Mouse (Mus musculus) forebrain, postnatal 0 days (tissue): ENCODE data around the gene D130043K22Rik. TPM values are rescaled to one million over a fixed set of nuclear protein-coding genes. Genes with fewer than 3 reads are reported as not detected.
A peak's percentile ranks its signal among the peaks of the same experiment; 100 is the strongest.

ENCODE experiments used
- ATAC-seq: fragments of 200-750 bp; cut with Nextera tagmentation; 2 replicates; pipeline ENCODE4 v1.8.0; 2017; ENCODE audit warnings: mild to moderate bottlenecking, moderate library complexity
- DNase-seq: peaks from one replicate; pipeline ENCODE4 v3.0.0-alpha.2; 2015
- H3K27ac ChIP-seq: fragments of 300-500 bp; sonication (generic); 2 replicates; pipeline ENCODE4 v1.5.1; 2014; ENCODE audit warnings: low read depth, mild to moderate bottlenecking, antibody characterized with exemption, low read length, moderate library complexity, mixed read lengths
- H3K27me3 ChIP-seq: fragments of 300-500 bp; sonication (generic); 2 replicates; pipeline ENCODE4 v1.6.1; 2014; ENCODE audit warnings: mild to moderate bottlenecking, low read length, mixed read lengths; ENCODE audit not compliant: insufficient read depth
- H3K36me3 ChIP-seq: fragments of 300-500 bp; sonication (generic); 2 replicates; pipeline ENCODE4 v1.6.1; 2014; ENCODE audit warnings: mild to moderate bottlenecking, moderate library complexity; ENCODE audit not compliant: insufficient read depth
- H3K4me1 ChIP-seq: fragments of 300-500 bp; sonication (generic); 2 replicates; pipeline ENCODE4 v1.6.1; 2014; ENCODE audit warnings: antibody characterized with exemption; ENCODE audit not compliant: insufficient read depth
- H3K4me2 ChIP-seq: fragments of 300-500 bp; sonication (generic); 2 replicates; pipeline ENCODE4 v1.6.1; 2014; ENCODE audit warnings: low read depth, mild to moderate bottlenecking, moderate library complexity
- H3K4me3 ChIP-seq: fragments of 300-500 bp; sonication (generic); 2 replicates; pipeline ENCODE4 v1.5.1; 2014; ENCODE audit warnings: low read depth, low read length, mixed read lengths
- H3K9ac ChIP-seq: fragments of 300-500 bp; sonication (generic); 2 replicates; pipeline ENCODE4 v1.6.1; 2014; ENCODE audit warnings: mild to moderate bottlenecking
- H3K9me3 ChIP-seq: fragments of 300-500 bp; sonication (generic); 2 replicates; pipeline ENCODE4 v1.6.1; 2016; ENCODE audit warnings: low read length
- CTCF ChIP-seq: sonication (generic); IDR thresholded peaks from 2 replicates; pipeline ENCODE4 v1.5.1; 2016; ENCODE audit warnings: antibody characterized with exemption, control low read depth, low read depth
- WGBS: fragments of 180-500 bp; shearing (Covaris S2); extraction: QIAGEN DNeasy Blood & Tissue Kit; methylation state at CpG from one replicate; pipeline ENCODE4 v1.1.7; 2014; 5-methylcytosine and 5-hydroxymethylcytosine counted together
- polyA plus RNA-seq: library from polyadenylated mRNA; unstranded; fragments of >200 nt; fragmentation: Nextera tagmentation; extraction: Ambion mirVana; gene quantifications from 2 replicates; pipeline ENCODE4 v1.2.1, GENCODE M21; 2015
- total RNA-seq: library from RNA; depleted of rRNA; stranded (reverse); fragments of >200 nt; gene quantifications from 2 replicates; pipeline ENCODE4 v1.2.3, GENCODE M21; 2014; rRNA removed

The D130043K22Rik gene
- total and polyA plus RNA-seq, 2 experiments from 2014 or later: 5.6 to 13.1 TPM

DNA sequence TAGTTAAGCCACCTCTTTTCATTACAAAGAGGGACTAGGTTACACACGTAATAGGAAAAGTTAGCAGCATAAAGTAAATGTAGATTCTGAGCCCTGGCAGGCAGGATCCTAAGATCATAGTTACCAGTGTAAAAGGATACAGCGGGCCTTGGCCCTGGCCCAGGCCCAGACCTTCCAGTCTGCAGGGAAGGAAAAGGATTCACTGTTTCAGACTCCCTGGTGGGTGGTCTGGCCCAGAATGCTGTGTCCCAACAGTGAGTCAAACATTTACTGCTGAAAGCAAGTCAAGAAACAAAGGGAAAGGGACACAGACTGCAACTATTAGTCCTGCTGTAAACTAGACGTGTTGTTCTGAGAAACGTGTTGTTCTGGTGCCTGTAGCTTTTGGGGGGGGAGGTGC, 100.6 kb downstream of the D130043K22Rik start:
- 12% methylated on average over 4 of the region's 4 CpGs for WGBS
- no peak overlapping the region for H3K4me3 ChIP-seq
- H3K9me3 ChIP-seq: no peaks in the 10 kb centered on the region
- no peaks in the 10 kb centered on the region for H3K27me3 ChIP-seq
- DNase-seq: peak; percentile 39
- no peaks in the 10 kb centered on the region for H3K4me1 ChIP-seq
- peak; percentile 70; the same call in 1 of the 2 replicates for ATAC-seq
- no peak overlapping the region for H3K27ac ChIP-seq
- TF ChIP-seq CTCF: no peak
- H3K4me2 ChIP-seq: no peak overlapping the region
- no peaks in the 10 kb centered on the region for H3K36me3 ChIP-seq
- H3K9ac ChIP-seq: no peak overlapping the region

DNA sequence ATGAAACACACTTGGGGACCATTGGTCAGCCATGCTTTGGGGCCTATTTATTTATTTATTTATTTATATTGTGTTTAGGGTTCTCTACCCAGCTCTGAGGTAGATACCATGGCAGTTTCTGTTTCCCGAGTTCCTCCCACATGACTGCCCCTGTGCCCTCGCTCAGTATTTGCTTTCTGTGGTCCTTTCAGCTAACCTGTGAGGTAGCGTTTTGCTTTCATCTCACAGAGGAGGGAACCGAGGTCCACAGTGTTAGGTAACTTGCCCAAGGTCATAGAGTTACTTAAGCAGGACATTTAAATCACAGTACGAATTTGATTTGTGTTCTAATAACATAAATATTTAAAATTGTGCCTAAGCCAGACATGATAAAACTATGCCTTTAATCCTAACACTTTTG, 102.2 kb downstream of the D130043K22Rik start:
- Histone ChIP-seq H3K4me2 (no peak overlapping the region), H3K9me3 (no peaks in the 10 kb centered on the region), H3K36me3 (no peaks in the 10 kb centered on the region), H3K4me3 (no peak overlapping the region), H3K4me1 (no peaks in the 10 kb centered on the region), H3K27ac (no peak overlapping the region), H3K9ac (no peak overlapping the region), H3K27me3 (no peaks in the 10 kb centered on the region)
- ATAC-seq (no peak), DNase-seq (no peak)
- no peak for TF ChIP-seq CTCF
- WGBS: 90% methylated on average over 5 of the region's 5 CpGs

DNA sequence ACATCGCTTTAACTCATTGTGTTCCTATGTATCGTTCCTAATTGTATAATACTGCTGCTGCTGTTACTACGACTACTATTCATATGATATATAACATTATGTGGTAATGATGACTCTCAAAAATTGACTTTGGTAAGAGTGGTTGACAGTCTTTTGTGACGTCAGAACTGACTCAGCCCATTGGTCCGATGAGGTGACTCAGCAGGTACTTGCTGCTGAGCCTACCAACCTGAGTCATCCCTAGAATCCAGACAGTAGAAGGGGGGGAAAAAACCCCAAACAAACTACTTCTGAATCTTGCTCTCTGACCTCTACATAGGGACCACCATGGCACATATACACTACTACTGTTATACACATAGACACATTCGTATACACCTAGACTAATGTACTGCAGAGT, 103.9 kb downstream of the D130043K22Rik start:
- Histone ChIP-seq H3K4me2 (no peak overlapping the region), H3K9me3 (no peaks in the 10 kb centered on the region), H3K27me3 (no peaks in the 10 kb centered on the region), H3K4me1 (no peaks in the 10 kb centered on the region), H3K27ac (no peak overlapping the region), H3K4me3 (no peak overlapping the region), H3K9ac (no peak overlapping the region), H3K36me3 (no peaks in the 10 kb centered on the region)
- no peak for TF ChIP-seq CTCF
- DNase-seq (no peak), ATAC-seq (no peak)
- WGBS: 91% methylated on average over 6 of the region's 6 CpGs

Other genes starting within 250 kb of the D130043K22Rik start
- 0.86 TPM in 1 of 2 replicates, not detected in the other for gene Armh2, start 103.9 kb upstream of the D130043K22Rik start, total RNA-seq
- gene Armh2, start 103.9 kb upstream of the D130043K22Rik start, polyA plus RNA-seq: not detected in 2 replicates
- gene Gmnn, start 83.2 kb upstream of the D130043K22Rik start, total RNA-seq: 4.4 and 5.5 TPM in 2 replicates
- gene Gmnn, start 83.2 kb upstream of the D130043K22Rik start, polyA plus RNA-seq: 12.9 and 15.2 TPM in 2 replicates
- gene BC005537, start 43.5 kb upstream of the D130043K22Rik start, total RNA-seq: 64.2 and 68.4 TPM in 2 replicates
- 16.1 and 16.9 TPM in 2 replicates for gene BC005537, start 43.5 kb upstream of the D130043K22Rik start, polyA plus RNA-seq
- gene Acot13, start 13.6 kb upstream of the D130043K22Rik start, total RNA-seq: 25.0 and 29.1 TPM in 2 replicates
- gene Acot13, start 13.6 kb upstream of the D130043K22Rik start, polyA plus RNA-seq: 74.2 and 79.4 TPM in 2 replicates
- gene Tdp2, start 13.5 kb upstream of the D130043K22Rik start, total RNA-seq: 39.2 and 45.4 TPM in 2 replicates
- gene Tdp2, start 13.5 kb upstream of the D130043K22Rik start, polyA plus RNA-seq: 31.4 and 31.7 TPM in 2 replicates
- 24.9 and 40.9 TPM in 2 replicates for gene Aldh5a1, start 92.5 kb downstream of the D130043K22Rik start, total RNA-seq
- gene Aldh5a1, start 92.5 kb downstream of the D130043K22Rik start, polyA plus RNA-seq: 7.1 and 11.2 TPM in 2 replicates
- gene Gpld1, start 98.0 kb downstream of the D130043K22Rik start, total RNA-seq: 3.4 and 5.2 TPM in 2 replicates
- gene Gpld1, start 98.0 kb downstream of the D130043K22Rik start, polyA plus RNA-seq: 0.97 and 1.6 TPM in 2 replicates
- gene Mrs2, start 175.2 kb downstream of the D130043K22Rik start, total RNA-seq: 31.9 and 37.0 TPM in 2 replicates
- 6.9 and 11.6 TPM in 2 replicates for gene Mrs2, start 175.2 kb downstream of the D130043K22Rik start, polyA plus RNA-seq
- 2.2 and 3.2 TPM in 2 replicates for gene Dcdc2a, start 210.9 kb downstream of the D130043K22Rik start, total RNA-seq
- gene Dcdc2a, start 210.9 kb downstream of the D130043K22Rik start, polyA plus RNA-seq: 3.7 and 4.8 TPM in 2 replicates